Mouse (Mus musculus) intestine, embryonic 14.5 days (tissue): ENCODE data around the gene Kif5a. TPM values are rescaled to one million over a fixed set of nuclear protein-coding genes. Genes with fewer than 3 reads are reported as not detected.
A peak's percentile ranks its signal among the peaks of the same experiment; 100 is the strongest.

Source experiments
- ATAC-seq: fragments of 200-750 bp; cut with Nextera tagmentation; replicated peaks from 2 replicates; pipeline ENCODE4 v1.8.0; 2017; ENCODE audit warnings: low read depth, moderate number of reproducible peaks, moderate TSS enrichment, moderate library complexity; ENCODE audit not compliant: low FRiP score, low TSS enrichment
- DNase-seq: peaks from one replicate; pipeline ENCODE4 v3.0.0-alpha.2; 2018; ENCODE audit warnings: low spot score
- H3K27ac ChIP-seq: fragments of 300-500 bp; sonication (generic); 2 replicates; pipeline ENCODE4 v1.5.1; 2014; ENCODE audit warnings: low read depth, mild to moderate bottlenecking, control low read depth
- H3K27me3 ChIP-seq: fragments of 300-500 bp; sonication (generic); replicated peaks from 2 replicates; pipeline ENCODE4 v1.6.1; 2014; ENCODE audit warnings: low read length, control low read depth; ENCODE audit not compliant: control insufficient read depth, insufficient read depth
- H3K36me3 ChIP-seq: fragments of 300-500 bp; sonication (generic); 2 replicates; pipeline ENCODE4 v1.6.1; 2014; ENCODE audit warnings: low read length, control low read depth; ENCODE audit not compliant: control insufficient read depth, insufficient read depth
- H3K4me1 ChIP-seq: fragments of 300-500 bp; sonication (generic); replicated peaks from 2 replicates; pipeline ENCODE4 v1.6.1; 2014; ENCODE audit warnings: low read length, control low read depth, mixed read lengths; ENCODE audit not compliant: control insufficient read depth, insufficient read depth
- H3K4me2 ChIP-seq: fragments of 300-500 bp; sonication (generic); 2 replicates; pipeline ENCODE4 v1.6.1; 2014; ENCODE audit warnings: low read length
- H3K4me3 ChIP-seq: fragments of 300-500 bp; sonication (generic); 2 replicates; pipeline ENCODE4 v1.5.1; 2014; ENCODE audit warnings: low read depth, low read length, control low read depth, mixed read lengths
- H3K9ac ChIP-seq: fragments of 300-500 bp; sonication (generic); 2 replicates; pipeline ENCODE4 v1.6.1; 2014; ENCODE audit warnings: mild to moderate bottlenecking, low read length
- H3K9me3 ChIP-seq: fragments of 300-500 bp; sonication (generic); 2 replicates; pipeline ENCODE4 v1.6.1; 2016; ENCODE audit warnings: low read length, control low read depth; ENCODE audit not compliant: control insufficient read depth
- WGBS: fragments of 180-500 bp; shearing (Covaris S2); extraction: QIAGEN DNeasy Blood & Tissue Kit; methylation state at CpG from one replicate; pipeline ENCODE4 v1.1.7; 2014; 5-methylcytosine and 5-hydroxymethylcytosine counted together
- polyA plus RNA-seq: library from polyadenylated mRNA; unstranded; fragments of >200 nt; fragmentation: Nextera tagmentation; extraction: Ambion mirVana; gene quantifications from 2 replicates; pipeline ENCODE4 v1.2.1, GENCODE M21; 2014

Gene Kif5a
- polyA plus RNA-seq, 1 experiment from 2014 or later, result 9.2 TPM

- no peak overlapping the region for H3K4me2 ChIP-seq
- no peak overlapping the region for H3K9ac ChIP-seq
- no peaks in the 10 kb centered on the region for H3K27me3 ChIP-seq
- H3K4me3 ChIP-seq, result no peak overlapping the region
- H3K4me1 ChIP-seq, result no peaks in the 10 kb centered on the region
- no peak for DNase-seq
- no peaks in the 10 kb centered on the region for H3K36me3 ChIP-seq
- ATAC-seq, result no peak
- no peaks in the 10 kb centered on the region for H3K9me3 ChIP-seq
- no peak overlapping the region for H3K27ac ChIP-seq
Measured at GRCm38 (mm10) chr10:127217177-127217576, 46.0 kb downstream of the Kif5a start.

GRCm38 (mm10) chr10:127216456-127216855 lies 46.7 kb downstream of the Kif5a start:
- Histone ChIP-seq H3K4me3 (no peak overlapping the region), H3K27me3 (no peaks in the 10 kb centered on the region), H3K4me2 (no peak overlapping the region), H3K27ac (no peak overlapping the region), H3K4me1 (no peaks in the 10 kb centered on the region), H3K9me3 (no peaks in the 10 kb centered on the region), H3K36me3 (no peaks in the 10 kb centered on the region), H3K9ac (no peak overlapping the region)
- 93% methylated on average over 11 of the region's 11 CpGs for WGBS
- ATAC-seq, result no peak
- no peak for DNase-seq

- no peak for DNase-seq
- peaks cover 6% of the 10 kb centered on the region; the same call in 1 of the 2 replicates for H3K4me1 ChIP-seq
- no peaks in the 10 kb centered on the region for H3K36me3 ChIP-seq
- ATAC-seq, result no peak
- no peak overlapping the region for H3K4me2 ChIP-seq
- no peaks in the 10 kb centered on the region for H3K27me3 ChIP-seq
- WGBS, result 31% methylated on average over 1 of the region's 1 CpGs
- H3K9ac ChIP-seq, result no peak overlapping the region
- H3K9me3 ChIP-seq, result no peaks in the 10 kb centered on the region
- no peak overlapping the region for H3K4me3 ChIP-seq
- no peak overlapping the region for H3K27ac ChIP-seq
Measured at GRCm38 (mm10) chr10:127214422-127214803, 48.7 kb downstream of the Kif5a start.

- H3K4me1 ChIP-seq, result peaks cover 6% of the 10 kb centered on the region; the same call in 1 of the 2 replicates
- no peak overlapping the region for H3K4me3 ChIP-seq
- H3K27me3 ChIP-seq, result no peaks in the 10 kb centered on the region
- no peak for DNase-seq
- no peaks in the 10 kb centered on the region for H3K36me3 ChIP-seq
- H3K9ac ChIP-seq, result no peak overlapping the region
- no peak overlapping the region for H3K4me2 ChIP-seq
- WGBS, result 79% methylated on average over 13 of the region's 13 CpGs
- no peak overlapping the region for H3K27ac ChIP-seq
- H3K9me3 ChIP-seq, result no peaks in the 10 kb centered on the region
- no peak for ATAC-seq
Measured at GRCm38 (mm10) chr10:127213704-127214421, 49.3 kb downstream of the Kif5a start.

GRCm38 (mm10) chr10:127213272-127213671 lies 49.9 kb downstream of the Kif5a start:
- H3K36me3 ChIP-seq, result peaks cover 5% of the 10 kb centered on the region; the same call in 1 of the 2 replicates
- no peak overlapping the region for H3K9ac ChIP-seq
- H3K27me3 ChIP-seq, result no peaks in the 10 kb centered on the region
- WGBS, result 92% methylated on average over 8 of the region's 8 CpGs
- H3K9me3 ChIP-seq, result no peaks in the 10 kb centered on the region
- peaks cover 6% of the 10 kb centered on the region; the same call in 1 of the 2 replicates for H3K4me1 ChIP-seq
- no peak overlapping the region for H3K4me2 ChIP-seq
- DNase-seq (no peak), ATAC-seq (no peak)
- H3K4me3 ChIP-seq, result no peak overlapping the region
- no peak overlapping the region for H3K27ac ChIP-seq

- Histone ChIP-seq H3K4me1 (peaks cover 6% of the 10 kb centered on the region; the same call in 1 of the 2 replicates), H3K36me3 (peaks cover 22% of the 10 kb centered on the region), H3K27ac (peak within 1 kb of the TSS; percentile 43; the same call in 1 of the 2 replicates), H3K27me3 (no peaks in the 10 kb centered on the region), H3K9me3 (no peaks in the 10 kb centered on the region), H3K9ac (peak within 1 kb of the TSS; percentile 71), H3K4me3 (peak within 1 kb of the TSS; percentile 87), H3K4me2 (peak within 1 kb of the TSS; percentile 82)
- ATAC-seq (peak; percentile 98), DNase-seq (peak; percentile 93)
- WGBS, result under 1% methylated on average over 43 of the region's 47 CpGs
Measured at GRCm38 (mm10) chr10:127211414-127211854, 51.7 kb downstream of the Kif5a start, which contains the start of gene Pip4k2c. Gene Pip4k2c (minus strand): TSS chr10:127211585.

- under 1% methylated on average over 25 of the region's 25 CpGs for WGBS
- H3K27ac ChIP-seq, result peak overlapping the region; percentile 43; the same call in 1 of the 2 replicates
- peak overlapping the region; percentile 71 for H3K9ac ChIP-seq
- peaks cover 24% of the 10 kb centered on the region for H3K36me3 ChIP-seq
- H3K9me3 ChIP-seq, result no peaks in the 10 kb centered on the region
- H3K27me3 ChIP-seq, result no peaks in the 10 kb centered on the region
- ATAC-seq, result peak; percentile 59
- peak overlapping the region; percentile 87 for H3K4me3 ChIP-seq
- H3K4me1 ChIP-seq, result peaks cover 6% of the 10 kb centered on the region; the same call in 1 of the 2 replicates
- DNase-seq, result no peak
- peak overlapping the region; percentile 82 for H3K4me2 ChIP-seq
Measured at GRCm38 (mm10) chr10:127210961-127211405, 52.2 kb downstream of the Kif5a start.

GRCm38 (mm10) chr10:127209928-127210570 lies 53.1 kb downstream of the Kif5a start:
- Histone ChIP-seq H3K4me3 (peak overlapping the region; percentile 87), H3K27ac (no peak overlapping the region), H3K36me3 (peaks cover 34% of the 10 kb centered on the region), H3K4me1 (peaks cover 6% of the 10 kb centered on the region; the same call in 1 of the 2 replicates), H3K27me3 (no peaks in the 10 kb centered on the region), H3K9ac (no peak overlapping the region), H3K4me2 (peak overlapping the region; percentile 82), H3K9me3 (no peaks in the 10 kb centered on the region)
- DNase-seq (no peak), ATAC-seq (no peak)
- 80% methylated on average over 13 of the region's 13 CpGs for WGBS
